Mouse (Mus musculus): ENCODE results near the gene Tor2a. TPM values are rescaled to one million over a fixed set of nuclear protein-coding genes. Genes with fewer than 3 reads are reported as not detected.

Gene Tor2a
- polyA plus RNA-seq, 1 experiment from 2014 or later: 60.2 TPM

GRCm38 (mm10) chr2:32742173-32742531 lies 14.9 kb upstream of the Tor2a start:
- Histone ChIP-seq H3K4me1 (ENCODE audit: control insufficient read depth, insufficient read depth, low read length) (peaks cover 15% of the 10 kb centered on the region), H3K9me3 (ENCODE audit: control insufficient read depth, low read length) (no peaks in the 10 kb centered on the region), H3K4me3 (ENCODE audit: low read depth, low read length) (peak overlapping the region; percentile 45), H3K27ac (replicated peaks; ENCODE audit: low read depth, low read length) (no peak overlapping the region), H3K27me3 (ENCODE audit: control insufficient read depth, insufficient read depth, low read length) (peaks cover 26% of the 10 kb centered on the region), H3K4me2 (ENCODE audit: low read depth, severe bottlenecking) (peak overlapping the region; percentile 96), H3K36me3 (ENCODE audit: control insufficient read depth, insufficient read depth, low read length) (no peaks in the 10 kb centered on the region; the same call in 1 of the 2 replicates), H3K9ac (ENCODE audit: low read length) (no peak overlapping the region)
- ATAC-seq (ENCODE audit: insufficient number of reproducible peaks, low FRiP score, low TSS enrichment, low read depth): peak; percentile 56
- DNase-seq (ENCODE audit: low spot score): peak; percentile 67
- WGBS: 1% methylated on average over 18 of the region's 18 CpGs

- Histone ChIP-seq H3K36me3 (ENCODE audit: control insufficient read depth, insufficient read depth, low read length) (no peaks in the 10 kb centered on the region; the same call in 1 of the 2 replicates), H3K4me3 (ENCODE audit: low read depth, low read length) (no peak overlapping the region), H3K9me3 (ENCODE audit: control insufficient read depth, low read length) (no peaks in the 10 kb centered on the region), H3K27me3 (ENCODE audit: control insufficient read depth, insufficient read depth, low read length) (peaks cover 26% of the 10 kb centered on the region), H3K4me1 (ENCODE audit: control insufficient read depth, insufficient read depth, low read length) (peaks cover 15% of the 10 kb centered on the region), H3K4me2 (ENCODE audit: low read depth, severe bottlenecking) (no peak overlapping the region), H3K27ac (replicated peaks; ENCODE audit: low read depth, low read length) (no peak overlapping the region), H3K9ac (ENCODE audit: low read length) (no peak overlapping the region)
- WGBS: 80% methylated on average over 15 of the region's 15 CpGs
- ATAC-seq (ENCODE audit: insufficient number of reproducible peaks, low FRiP score, low TSS enrichment, low read depth) (no peak), DNase-seq (ENCODE audit: low spot score) (no peak)
These were observed 12.6 kb upstream of the Tor2a start for GRCm38 (mm10) chr2:32744272-32744982.

GRCm38 (mm10) chr2:32749082-32749481 lies 8.0 kb upstream of the Tor2a start:
- DNase-seq (ENCODE audit: low spot score): no peak
- H3K27ac ChIP-seq (replicated peaks; ENCODE audit: low read depth, low read length): no peak overlapping the region
- no peak overlapping the region for H3K4me3 ChIP-seq (ENCODE audit: low read depth, low read length)
- H3K36me3 ChIP-seq (ENCODE audit: control insufficient read depth, insufficient read depth, low read length): no peaks in the 10 kb centered on the region; the same call in 1 of the 2 replicates
- no peak overlapping the region for H3K4me2 ChIP-seq (ENCODE audit: low read depth, severe bottlenecking)
- ATAC-seq (ENCODE audit: insufficient number of reproducible peaks, low FRiP score, low TSS enrichment, low read depth): no peak
- H3K27me3 ChIP-seq (ENCODE audit: control insufficient read depth, insufficient read depth, low read length): no peaks in the 10 kb centered on the region
- 90% methylated on average over 16 of the region's 16 CpGs for WGBS
- H3K9me3 ChIP-seq (ENCODE audit: control insufficient read depth, low read length): no peaks in the 10 kb centered on the region
- peaks cover 8% of the 10 kb centered on the region for H3K4me1 ChIP-seq (ENCODE audit: control insufficient read depth, insufficient read depth, low read length)
- H3K9ac ChIP-seq (ENCODE audit: low read length): no peak overlapping the region

GRCm38 (mm10) chr2:32750199-32750598 lies 6.8 kb upstream of the Tor2a start:
- Histone ChIP-seq H3K27me3 (ENCODE audit: control insufficient read depth, insufficient read depth, low read length) (no peaks in the 10 kb centered on the region), H3K9me3 (ENCODE audit: control insufficient read depth, low read length) (no peaks in the 10 kb centered on the region), H3K27ac (replicated peaks; ENCODE audit: low read depth, low read length) (no peak overlapping the region), H3K36me3 (ENCODE audit: control insufficient read depth, insufficient read depth, low read length) (no peaks in the 10 kb centered on the region; the same call in 1 of the 2 replicates), H3K4me3 (ENCODE audit: low read depth, low read length) (no peak overlapping the region), H3K4me2 (ENCODE audit: low read depth, severe bottlenecking) (no peak overlapping the region), H3K9ac (ENCODE audit: low read length) (no peak overlapping the region), H3K4me1 (ENCODE audit: control insufficient read depth, insufficient read depth, low read length) (peaks cover 8% of the 10 kb centered on the region)
- 77% methylated on average over 7 of the region's 7 CpGs for WGBS
- DNase-seq (ENCODE audit: low spot score): no peak
- no peak for ATAC-seq (ENCODE audit: insufficient number of reproducible peaks, low FRiP score, low TSS enrichment, low read depth)

GRCm38 (mm10) chr2:32750887-32751664 lies 6.0 kb upstream of the Tor2a start:
- peak overlapping the region; percentile 33 for H3K4me3 ChIP-seq (ENCODE audit: low read depth, low read length)
- H3K27me3 ChIP-seq (ENCODE audit: control insufficient read depth, insufficient read depth, low read length): no peaks in the 10 kb centered on the region
- peaks cover 8% of the 10 kb centered on the region for H3K4me1 ChIP-seq (ENCODE audit: control insufficient read depth, insufficient read depth, low read length)
- ATAC-seq (ENCODE audit: insufficient number of reproducible peaks, low FRiP score, low TSS enrichment, low read depth) (peak; percentile 85), DNase-seq (ENCODE audit: low spot score) (peak; percentile 86)
- H3K9me3 ChIP-seq (ENCODE audit: control insufficient read depth, low read length): no peaks in the 10 kb centered on the region
- H3K9ac ChIP-seq (ENCODE audit: low read length): peak overlapping the region; percentile 8; the same call in 1 of the 2 replicates
- no peaks in the 10 kb centered on the region; the same call in 1 of the 2 replicates for H3K36me3 ChIP-seq (ENCODE audit: control insufficient read depth, insufficient read depth, low read length)
- H3K27ac ChIP-seq (replicated peaks; ENCODE audit: low read depth, low read length): peak overlapping the region; percentile 30; the same call in 1 of the 2 replicates
- H3K4me2 ChIP-seq (ENCODE audit: low read depth, severe bottlenecking): peak overlapping the region; percentile 53
- 3% methylated on average over 31 of the region's 31 CpGs for WGBS

GRCm38 (mm10) chr2:32751665-32752033 lies 5.4 kb upstream of the Tor2a start:
- H3K9ac ChIP-seq (ENCODE audit: low read length): peak overlapping the region; percentile 8; the same call in 1 of the 2 replicates
- DNase-seq (ENCODE audit: low spot score) (no peak), ATAC-seq (ENCODE audit: insufficient number of reproducible peaks, low FRiP score, low TSS enrichment, low read depth) (no peak)
- H3K27ac ChIP-seq (replicated peaks; ENCODE audit: low read depth, low read length): peak overlapping the region; percentile 30; the same call in 1 of the 2 replicates
- H3K4me2 ChIP-seq (ENCODE audit: low read depth, severe bottlenecking): peak overlapping the region; percentile 53
- WGBS: 18% methylated on average over 9 of the region's 10 CpGs
- no peaks in the 10 kb centered on the region for H3K9me3 ChIP-seq (ENCODE audit: control insufficient read depth, low read length)
- peak overlapping the region; percentile 33 for H3K4me3 ChIP-seq (ENCODE audit: low read depth, low read length)
- no peaks in the 10 kb centered on the region for H3K27me3 ChIP-seq (ENCODE audit: control insufficient read depth, insufficient read depth, low read length)
- peaks cover 8% of the 10 kb centered on the region for H3K4me1 ChIP-seq (ENCODE audit: control insufficient read depth, insufficient read depth, low read length)
- no peaks in the 10 kb centered on the region for H3K36me3 ChIP-seq (ENCODE audit: control insufficient read depth, insufficient read depth, low read length)

GRCm38 (mm10) chr2:32752181-32752580 lies 4.9 kb upstream of the Tor2a start:
- no peaks in the 10 kb centered on the region for H3K9me3 ChIP-seq (ENCODE audit: control insufficient read depth, low read length)
- H3K4me1 ChIP-seq (ENCODE audit: control insufficient read depth, insufficient read depth, low read length): peaks cover 8% of the 10 kb centered on the region
- H3K9ac ChIP-seq (ENCODE audit: low read length): no peak overlapping the region
- DNase-seq (ENCODE audit: low spot score) (no peak), ATAC-seq (ENCODE audit: insufficient number of reproducible peaks, low FRiP score, low TSS enrichment, low read depth) (no peak)
- H3K27ac ChIP-seq (replicated peaks; ENCODE audit: low read depth, low read length): no peak overlapping the region
- H3K27me3 ChIP-seq (ENCODE audit: control insufficient read depth, insufficient read depth, low read length): no peaks in the 10 kb centered on the region
- H3K4me2 ChIP-seq (ENCODE audit: low read depth, severe bottlenecking): peak overlapping the region; percentile 53; the same call in 1 of the 2 replicates
- no peak overlapping the region for H3K4me3 ChIP-seq (ENCODE audit: low read depth, low read length)
- 70% methylated on average over 10 of the region's 10 CpGs for WGBS
- H3K36me3 ChIP-seq (ENCODE audit: control insufficient read depth, insufficient read depth, low read length): no peaks in the 10 kb centered on the region

GRCm38 (mm10) chr2:32756674-32757055 lies 369 bp upstream of the Tor2a start:
- Histone ChIP-seq H3K4me1 (ENCODE audit: control insufficient read depth, insufficient read depth, low read length) (0 out of 2 replicates have a peak, but pooled peaks cover 4% of the 10 kb centered on the region), H3K27me3 (ENCODE audit: control insufficient read depth, insufficient read depth, low read length) (no peaks in the 10 kb centered on the region), H3K4me3 (ENCODE audit: low read depth, low read length) (peak overlapping the region; percentile 56; the same call in 1 of the 2 replicates), H3K9ac (ENCODE audit: low read length) (no peak overlapping the region), H3K9me3 (ENCODE audit: control insufficient read depth, low read length) (no peaks in the 10 kb centered on the region), H3K4me2 (ENCODE audit: low read depth, severe bottlenecking) (peak overlapping the region; percentile 44; the same call in 1 of the 2 replicates), H3K27ac (replicated peaks; ENCODE audit: low read depth, low read length) (no peak overlapping the region), H3K36me3 (ENCODE audit: control insufficient read depth, insufficient read depth, low read length) (peaks cover 5% of the 10 kb centered on the region; the same call in 1 of the 2 replicates)
- ATAC-seq (ENCODE audit: insufficient number of reproducible peaks, low FRiP score, low TSS enrichment, low read depth): peak; percentile 48
- WGBS: 38% methylated on average over 6 of the region's 6 CpGs
- DNase-seq (ENCODE audit: low spot score): no peak
